Mouse (Mus musculus) MEL (cell line): Measurements from ENCODE around the gene Tfdp2. TPM values are rescaled to one million over a fixed set of nuclear protein-coding genes. Genes with fewer than 3 reads are reported as not detected.

Experiments
- DNase-seq: peaks from one replicate; pipeline ENCODE4 v3.0.0; 2011; ENCODE audit warnings: low read depth, low spot score
- H3K27ac ChIP-seq: 2 replicates; pipeline ENCODE4 v1.5.1; 2012; ENCODE audit warnings: low read depth, mild to moderate bottlenecking, control low read depth, low read length, moderate library complexity; ENCODE audit not compliant: control insufficient read depth
- H3K27me3 ChIP-seq, 2 experiments: fragments of 150-350 bp in 1 of 2; sonication (generic) in 1 of 2; 2 replicates each; pipeline ENCODE4 v1.6.1; 2012; ENCODE audit warnings: low read length in 2 of 2, mild to moderate bottlenecking in 2 of 2, improper control_type of control experiment in 1 of 2, moderate library complexity in 1 of 2; ENCODE audit not compliant: insufficient read depth in 2 of 2, control insufficient read depth in 1 of 2
- H3K36me3 ChIP-seq, 2 experiments: 2 replicates each; pipeline ENCODE4 v1.6.1; 2012 to 2014; ENCODE audit warnings: low read length in 2 of 2, improper control_type of control experiment in 1 of 2, inconsistent platforms in 1 of 2, mild to moderate bottlenecking in 1 of 2; ENCODE audit not compliant: insufficient read depth in 2 of 2, control insufficient read depth in 1 of 2
- H3K4me1 ChIP-seq, 2 experiments: fragments of 150-350 bp in 1 of 2; sonication (generic) in 1 of 2; 2 replicates each; pipeline ENCODE4 v1.6.1; 2012; ENCODE audit warnings: low read length in 2 of 2, improper control_type of control experiment in 1 of 2, mild to moderate bottlenecking in 1 of 2; ENCODE audit not compliant: insufficient read depth in 2 of 2, control insufficient read depth in 1 of 2
- H3K4me3 ChIP-seq, 2 experiments: fragments of 150-350 bp in 1 of 2; sonication (generic) in 1 of 2; 2 replicates each; pipeline ENCODE4 v1.5.1; 2012; ENCODE audit warnings: low read depth in 2 of 2, low read length in 2 of 2, mild to moderate bottlenecking in 2 of 2, moderate library complexity in 2 of 2, control low read depth in 1 of 2, improper control_type of control experiment in 1 of 2; ENCODE audit not compliant: control insufficient read depth in 1 of 2, insufficient read depth in 1 of 2
- H3K79me2 ChIP-seq: 2 replicates; pipeline ENCODE4 v1.6.1; 2012; ENCODE audit warnings: mild to moderate bottlenecking, low read length, moderate library complexity; ENCODE audit not compliant: control insufficient read depth, poor library complexity, insufficient read depth
- H3K9ac ChIP-seq: 2 replicates; pipeline ENCODE4 v1.6.1; 2012; ENCODE audit warnings: low read depth, mild to moderate bottlenecking, control low read depth, low read length, moderate library complexity; ENCODE audit not compliant: control insufficient read depth, poor library complexity, severe bottlenecking
- H3K9me3 ChIP-seq: fragments of 150-350 bp; sonication (generic); replicated peaks from 2 replicates; pipeline ENCODE4 v1.6.1; 2012; ENCODE audit warnings: mild to moderate bottlenecking, low read length, improper control_type of control experiment, moderate library complexity; ENCODE audit not compliant: insufficient read depth
- BHLHE40 ChIP-seq: IDR thresholded peaks from 2 replicates; pipeline ENCODE4 v1.6.1; 2012; ENCODE audit warnings: low read depth, mild to moderate bottlenecking, inconsistent platforms, low read length, improper control_type of control experiment, borderline replicate concordance
- CHD1 ChIP-seq: IDR thresholded peaks from 2 replicates; pipeline ENCODE4 v1.6.1; 2012; ENCODE audit warnings: low read depth, mild to moderate bottlenecking, inconsistent platforms, low read length, improper control_type of control experiment
- CHD2 ChIP-seq: IDR thresholded peaks from 2 replicates; pipeline ENCODE4 v1.6.1; 2011; ENCODE audit warnings: low read length, improper control_type of control experiment
- CTCF ChIP-seq, 3 experiments: IDR thresholded peaks in 2 of 3; conservative IDR thresholded peaks in 1 of 3; 2 replicates each; pipeline ENCODE4 v1.5.1; 2011 to 2012; ENCODE audit warnings: low read length in 3 of 3, low read depth in 2 of 3, mild to moderate bottlenecking in 2 of 3, improper control_type of control experiment in 1 of 3, inconsistent platforms in 1 of 3, mixed read lengths in 1 of 3, moderate library complexity in 1 of 3; ENCODE audit not compliant: control insufficient read depth in 1 of 3, insufficient read depth in 1 of 3, poor library complexity in 1 of 3, severe bottlenecking in 1 of 3
- E2F4 ChIP-seq: IDR thresholded peaks from 2 replicates; pipeline ENCODE4 v1.6.1; 2011; ENCODE audit warnings: low read depth, low read length, improper control_type of control experiment, borderline replicate concordance
- EP300 ChIP-seq, 2 experiments: IDR thresholded peaks; 2 replicates each; pipeline ENCODE4 v1.6.1; 2011; ENCODE audit warnings: improper control_type of control experiment in 2 of 2, low read length in 2 of 2, low read depth in 1 of 2, mild to moderate bottlenecking in 1 of 2
- ETS1 ChIP-seq: IDR thresholded peaks from 2 replicates; pipeline ENCODE4 v1.6.1; 2012; ENCODE audit warnings: low read depth, mild to moderate bottlenecking, inconsistent platforms, low read length, improper control_type of control experiment, moderate library complexity
- HCFC1 ChIP-seq: IDR thresholded peaks from 2 replicates; pipeline ENCODE4 v1.6.1; 2012; ENCODE audit warnings: low read depth, mild to moderate bottlenecking, inconsistent platforms, low read length, improper control_type of control experiment, moderate library complexity
- JUND ChIP-seq: IDR thresholded peaks from 2 replicates; pipeline ENCODE4 v1.6.1; 2011; ENCODE audit warnings: low read depth, mild to moderate bottlenecking, improper control_type of control experiment, low read length
- KAT2A ChIP-seq: conservative IDR thresholded peaks from 2 replicates; pipeline ENCODE4 v1.6.1; 2012; ENCODE audit warnings: low read depth, low read length, improper control_type of control experiment, inconsistent platforms
- MAFK ChIP-seq: IDR thresholded peaks from 2 replicates; pipeline ENCODE4 v1.6.1; 2011; ENCODE audit warnings: low read depth, mild to moderate bottlenecking, low read length, improper control_type of control experiment, borderline replicate concordance
- MAX ChIP-seq: IDR thresholded peaks from 2 replicates; pipeline ENCODE4 v1.6.1; 2011; ENCODE audit warnings: low read length, improper control_type of control experiment
- MAZ ChIP-seq: IDR thresholded peaks from 2 replicates; pipeline ENCODE4 v1.6.1; 2012; ENCODE audit warnings: low read depth, mild to moderate bottlenecking, inconsistent platforms, low read length, improper control_type of control experiment
- MEF2A ChIP-seq: IDR thresholded peaks from 2 replicates; pipeline ENCODE4 v1.6.1; 2014; ENCODE audit warnings: low read depth, mild to moderate bottlenecking, inconsistent platforms, low read length, improper control_type of control experiment; ENCODE audit not compliant: poor library complexity, insufficient replicate concordance, severe bottlenecking; ENCODE audit errors: extremely low read depth
- MXI1 ChIP-seq: IDR thresholded peaks from 2 replicates; pipeline ENCODE4 v1.6.1; 2011; ENCODE audit warnings: mild to moderate bottlenecking, low read depth, low read length, improper control_type of control experiment
- MYB ChIP-seq: IDR thresholded peaks from 2 replicates; pipeline ENCODE4 v1.6.1; 2011; ENCODE audit warnings: mild to moderate bottlenecking, low read depth, low read length, improper control_type of control experiment
- MYC ChIP-seq: IDR thresholded peaks from 2 replicates; pipeline ENCODE4 v1.6.1; 2011; ENCODE audit warnings: low read depth, mild to moderate bottlenecking, low read length, improper control_type of control experiment, moderate library complexity
- NELFE ChIP-seq: IDR thresholded peaks from 2 replicates; pipeline ENCODE4 v1.6.1; 2011; ENCODE audit warnings: low read depth, low read length, improper control_type of control experiment
- NRF1 ChIP-seq: IDR thresholded peaks from 2 replicates; pipeline ENCODE4 v1.6.1; 2014; ENCODE audit warnings: low read depth, mild to moderate bottlenecking, inconsistent platforms, low read length, improper control_type of control experiment, moderate library complexity; ENCODE audit not compliant: poor library complexity, insufficient read depth, severe bottlenecking
- POLR2A ChIP-seq, 2 experiments: IDR thresholded peaks; 2 replicates each; pipeline ENCODE4 v1.6.1; 2011 to 2012; ENCODE audit warnings: low read length in 2 of 2, mild to moderate bottlenecking in 2 of 2, control low read depth in 1 of 2, improper control_type of control experiment in 1 of 2, low read depth in 1 of 2, moderate library complexity in 1 of 2; ENCODE audit not compliant: control insufficient read depth in 1 of 2, insufficient read depth in 1 of 2, poor library complexity in 1 of 2
- POLR2AphosphoS2 ChIP-seq: IDR thresholded peaks from 2 replicates; pipeline ENCODE4 v1.6.1; 2011; ENCODE audit warnings: low read length, improper control_type of control experiment
- POLR2AphosphoS5 ChIP-seq: IDR thresholded peaks from 2 replicates; pipeline ENCODE4 v1.6.1; 2012; ENCODE audit warnings: low read depth, borderline replicate concordance, mild to moderate bottlenecking, inconsistent platforms, low read length, moderate library complexity, mixed read lengths
- RCOR1 ChIP-seq: IDR thresholded peaks from 2 replicates; pipeline ENCODE4 v1.6.1; 2012; ENCODE audit warnings: low read depth, mild to moderate bottlenecking, inconsistent platforms, low read length, improper control_type of control experiment
- SIN3A ChIP-seq: IDR thresholded peaks from 2 replicates; pipeline ENCODE4 v1.6.1; 2012; ENCODE audit warnings: low read length, improper control_type of control experiment, inconsistent platforms
- SMC3 ChIP-seq: IDR thresholded peaks from 2 replicates; pipeline ENCODE4 v1.6.1; 2011; ENCODE audit warnings: low read depth, low read length, improper control_type of control experiment
- TAL1 ChIP-seq: IDR thresholded peaks from 2 replicates; pipeline ENCODE4 v1.6.1; 2012; ENCODE audit warnings: mild to moderate bottlenecking, inconsistent platforms, low read length, moderate library complexity, mixed read lengths
- TBP ChIP-seq: IDR thresholded peaks from 2 replicates; pipeline ENCODE4 v1.8.0; 2011; ENCODE audit warnings: low read depth, low read length, improper control_type of control experiment
- TCF12 ChIP-seq: IDR thresholded peaks from 2 replicates; pipeline ENCODE4 v1.6.1; 2014; ENCODE audit warnings: low read depth, mild to moderate bottlenecking, inconsistent platforms, low read length, improper control_type of control experiment, moderate library complexity
- UBTF ChIP-seq: IDR thresholded peaks from 2 replicates; pipeline ENCODE4 v1.6.1; 2012; ENCODE audit warnings: low read depth, mild to moderate bottlenecking, inconsistent platforms, low read length, improper control_type of control experiment, moderate library complexity, borderline replicate concordance; ENCODE audit not compliant: insufficient read depth
- ZC3H11A ChIP-seq: IDR thresholded peaks from 2 replicates; pipeline ENCODE4 v1.6.1; 2012; ENCODE audit warnings: low read depth, mild to moderate bottlenecking, inconsistent platforms, low read length, improper control_type of control experiment
- ZKSCAN1 ChIP-seq: IDR thresholded peaks from 2 replicates; pipeline ENCODE4 v1.6.1; 2012; ENCODE audit warnings: low read depth, mild to moderate bottlenecking, inconsistent platforms, low read length, improper control_type of control experiment, moderate library complexity
- ZMIZ1 ChIP-seq: IDR thresholded peaks from 2 replicates; pipeline ENCODE4 v1.6.1; 2012; ENCODE audit warnings: low read depth, mild to moderate bottlenecking, inconsistent platforms, low read length, improper control_type of control experiment, moderate library complexity
- polyA plus RNA-seq, 2 experiments: library from polyadenylated mRNA; stranded (reverse) in 1 of 2; unstranded in 1 of 2; fragments of >175 nt in 1 of 2; fragments of >200 nt in 1 of 2; gene quantifications; 2 replicates each; pipeline versions ENCODE4 v1.2.1 to v1.2.4; 2012; ENCODE audit warnings: low replicate concordance in 2 of 2, low read depth in 1 of 2; ENCODE audit not compliant: insufficient read length in 2 of 2, insufficient read depth in 1 of 2, missing spikeins in 1 of 2
- total RNA-seq: library from RNA; depleted of rRNA; stranded (reverse); fragments of 300-350 nt; gene quantifications from 2 replicates; pipeline ENCODE4 v1.2.3, GENCODE M21; 2012

Tfdp2 gene
- total and polyA plus RNA-seq, 3 experiments = 7.7 to 15.4 TPM; not detected in 1

- TF ChIP-seq POLR2A (IDR thresholded peaks at IDR 0.05; ENCODE audit: control insufficient read depth in 1 of 2, insufficient read depth in 1 of 2, low read depth in 1 of 2, low read length in 2 of 2, poor library complexity in 1 of 2) (peak in 1 of 2 experiments; percentile 37; a peak in 1 of 4 replicates), MXI1 (peak; percentile 22)
Observed at GRCm38 (mm10) chr9:96363581-96364140, 167.6 kb downstream of the Tfdp2 start (continued).

GRCm38 (mm10) chr9:96364141-96364838 is 168.2 kb downstream of the Tfdp2 start, which contains the start of gene Atp1b3:
Gene Atp1b3, minus strand, starts transcription at chr9:96364442.
- Histone ChIP-seq H3K79me2 (peaks cover 33% of the 10 kb centered on the region), H3K9ac (peak within 1 kb of the TSS; percentile 92), H3K9me3 (no peaks in the 10 kb centered on the region), H3K4me1 (peaks cover 5 to 8% of the 10 kb centered on the region in 2 experiments), H3K36me3 (peaks cover 0 to 21% of the 10 kb centered on the region in 2 experiments; a peak in 2 of 4 replicates), H3K4me3 (peak within 1 kb of the TSS; percentile 95), H3K27me3 (no peaks in the 10 kb centered on the region), H3K27ac (peak within 1 kb of the TSS; percentile 80)
- DNase-seq = peak; percentile 95
- TF ChIP-seq MAFK (no peak), KAT2A (no peak), EP300 (IDR thresholded peaks at IDR 0.05; ENCODE audit: low read depth in 1 of 2, low read length in 2 of 2) (no peak), NRF1 (0 out of 2 replicates have a peak, but pooled peaks have one; percentile 36), JUND (no peak), RCOR1 (no peak), MYC (no peak), SMC3 (no peak), POLR2A (IDR thresholded peaks at IDR 0.05; ENCODE audit: control insufficient read depth in 1 of 2, insufficient read depth in 1 of 2, low read depth in 1 of 2, low read length in 2 of 2, poor library complexity in 1 of 2) (peak; percentile 80 to 88), ZMIZ1 (peak; percentile 60; the same call in 1 of the 2 replicates), MEF2A (no peak), MYB (no peak), ZKSCAN1 (no peak), POLR2AphosphoS5 (no peak), NELFE (peak; percentile 78), CTCF (IDR thresholded peaks at IDR 0.05 in 2 of 3, conservative IDR thresholded peaks at IDR 0.05 in 1 of 3; ENCODE audit: control insufficient read depth in 1 of 3, insufficient read depth in 1 of 3, low read depth in 2 of 3, low read length in 3 of 3, poor library complexity in 1 of 3, severe bottlenecking in 1 of 3) (no peak), CHD1 (no peak), MAX (no peak), ETS1 (no peak), CHD2 (no peak), MAZ (peak; percentile 54; the same call in 1 of the 2 replicates), TBP (no peak; the same call in 1 of the 2 replicates), TAL1 (no peak), E2F4 (no peak), POLR2AphosphoS2 (peak; percentile 60; the same call in 1 of the 2 replicates), BHLHE40 (no peak), ZC3H11A (no peak), HCFC1 (peak; percentile 53), SIN3A (peak; percentile 30; the same call in 1 of the 2 replicates), TCF12 (no peak), UBTF (no peak), MXI1 (peak; percentile 19; the same call in 1 of the 2 replicates)
